Mouse (Mus musculus) neural tube, embryonic 14.5 days (tissue): ENCODE results near the gene Art4. TPM values are rescaled to one million over a fixed set of nuclear protein-coding genes. Genes with fewer than 3 reads are reported as not detected.

Experiments used
- ATAC-seq: fragments of 200-750 bp; cut with Nextera tagmentation; 2 replicates; pipeline ENCODE4 v1.8.0; 2017; ENCODE audit warnings: low read depth, mild to moderate bottlenecking, moderate TSS enrichment, moderate library complexity
- H3K27ac ChIP-seq: fragments of 300-500 bp; sonication (generic); 2 replicates; pipeline ENCODE4 v1.5.1; 2014; ENCODE audit warnings: low read depth, mild to moderate bottlenecking, control low read depth, low read length, moderate library complexity, mixed read lengths
- H3K27me3 ChIP-seq: fragments of 300-500 bp; sonication (generic); 2 replicates; pipeline ENCODE4 v1.6.1; 2014; ENCODE audit warnings: low read length; ENCODE audit not compliant: control insufficient read depth, insufficient read depth
- H3K36me3 ChIP-seq: fragments of 300-500 bp; sonication (generic); 2 replicates; pipeline ENCODE4 v1.6.1; 2014; ENCODE audit warnings: low read length, mixed read lengths; ENCODE audit not compliant: control insufficient read depth, insufficient read depth
- H3K4me1 ChIP-seq: fragments of 300-500 bp; sonication (generic); 2 replicates; pipeline ENCODE4 v1.6.1; 2014; ENCODE audit warnings: low read length; ENCODE audit not compliant: control insufficient read depth, insufficient read depth
- H3K4me2 ChIP-seq: fragments of 300-500 bp; sonication (generic); 2 replicates; pipeline ENCODE4 v1.6.1; 2014; ENCODE audit warnings: mild to moderate bottlenecking, low read depth, low read length, control low read depth
- H3K4me3 ChIP-seq: fragments of 300-500 bp; sonication (generic); 2 replicates; pipeline ENCODE4 v1.5.1; 2014; ENCODE audit warnings: low read depth, low read length, control low read depth, mixed read lengths
- H3K9ac ChIP-seq: fragments of 300-500 bp; sonication (generic); replicated peaks from 2 replicates; pipeline ENCODE4 v1.6.1; 2014; ENCODE audit warnings: low read depth, mild to moderate bottlenecking, control low read depth, low read length, mixed read lengths
- H3K9me3 ChIP-seq: fragments of 300-500 bp; sonication (generic); 2 replicates; pipeline ENCODE4 v1.6.1; 2016; ENCODE audit warnings: low read length; ENCODE audit not compliant: control insufficient read depth
- WGBS: fragments of 180-500 bp; shearing (Covaris S2); extraction: QIAGEN DNeasy Blood & Tissue Kit; methylation state at CpG from one replicate; pipeline ENCODE4 v1.1.7; 2014; 5-methylcytosine and 5-hydroxymethylcytosine counted together
- microRNA-seq: library from miRNA; unstranded; fragments of <30 nt; microRNA quantifications from one replicate; pipeline ENCODE4, GENCODE M21; 2016
- polyA plus RNA-seq: library from polyadenylated mRNA; unstranded; fragments of >200 nt; fragmentation: Nextera tagmentation; extraction: Ambion mirVana; gene quantifications from 2 replicates; pipeline ENCODE4 v1.2.1, GENCODE M21; 2014

The Art4 gene
- polyA plus RNA-seq, 1 experiment from 2014 or later, result not detected

DNA sequence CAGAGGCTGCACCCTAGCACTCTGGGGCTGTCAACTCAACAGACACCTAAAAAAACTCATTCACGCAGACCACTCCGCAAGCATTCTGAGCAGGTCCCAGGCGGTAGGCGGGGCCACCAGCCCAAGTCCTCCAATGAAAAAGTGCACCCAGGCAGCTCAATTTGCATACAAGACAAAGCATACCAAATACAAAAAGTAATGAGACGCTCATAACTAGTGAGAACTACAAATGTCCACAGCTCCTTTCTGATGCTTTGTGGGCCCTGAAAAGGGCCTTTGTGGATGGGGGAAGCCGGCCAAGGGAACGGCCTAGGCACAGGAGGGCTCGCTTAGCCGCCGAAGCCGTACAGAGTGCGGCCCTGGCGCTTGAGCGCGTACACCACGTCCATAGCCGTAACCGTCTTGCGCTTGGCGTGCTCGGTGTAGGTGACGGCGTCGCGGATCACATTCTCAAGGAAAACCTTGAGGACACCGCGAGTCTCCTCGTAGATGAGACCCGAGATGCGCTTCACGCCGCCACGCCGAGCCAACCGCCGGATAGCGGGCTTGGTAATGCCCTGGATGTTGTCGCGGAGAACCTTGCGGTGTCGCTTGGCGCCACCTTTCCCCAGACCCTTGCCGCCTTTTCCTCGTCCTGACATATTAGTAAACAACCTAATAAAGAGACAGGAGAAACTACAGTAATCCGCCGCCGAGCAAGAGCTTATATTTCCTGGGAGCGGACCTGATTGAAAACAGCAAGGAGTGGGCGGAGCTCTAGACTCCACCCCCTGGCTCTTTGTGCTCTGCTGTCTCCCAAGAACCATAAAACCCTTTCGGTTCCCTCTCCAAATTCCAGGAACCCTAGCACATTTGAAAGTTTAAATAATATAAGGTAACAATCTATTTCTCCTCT, 53.5 kb downstream of the Art4 start, which contains the start of gene Hist4h4:
TSS of gene Hist4h4 (minus strand) at position 677 of the 895 bp plus-strand sequence.
- no peaks in the 10 kb centered on the region for H3K36me3 ChIP-seq
- no peaks in the 10 kb centered on the region for H3K27me3 ChIP-seq
- H3K4me2 ChIP-seq, result peak within 1 kb of the TSS; percentile 78
- no peaks in the 10 kb centered on the region for H3K9me3 ChIP-seq
- under 1% methylated on average over 50 of the region's 50 CpGs for WGBS
- peak within 1 kb of the TSS; percentile 96 for H3K9ac ChIP-seq
- peak within 1 kb of the TSS; percentile 83 for H3K4me3 ChIP-seq
- peak within 1 kb of the TSS; percentile 100 for H3K27ac ChIP-seq
- peaks cover 13% of the 10 kb centered on the region; the same call in 1 of the 2 replicates for H3K4me1 ChIP-seq
- ATAC-seq, result peak; percentile 75

DNA sequence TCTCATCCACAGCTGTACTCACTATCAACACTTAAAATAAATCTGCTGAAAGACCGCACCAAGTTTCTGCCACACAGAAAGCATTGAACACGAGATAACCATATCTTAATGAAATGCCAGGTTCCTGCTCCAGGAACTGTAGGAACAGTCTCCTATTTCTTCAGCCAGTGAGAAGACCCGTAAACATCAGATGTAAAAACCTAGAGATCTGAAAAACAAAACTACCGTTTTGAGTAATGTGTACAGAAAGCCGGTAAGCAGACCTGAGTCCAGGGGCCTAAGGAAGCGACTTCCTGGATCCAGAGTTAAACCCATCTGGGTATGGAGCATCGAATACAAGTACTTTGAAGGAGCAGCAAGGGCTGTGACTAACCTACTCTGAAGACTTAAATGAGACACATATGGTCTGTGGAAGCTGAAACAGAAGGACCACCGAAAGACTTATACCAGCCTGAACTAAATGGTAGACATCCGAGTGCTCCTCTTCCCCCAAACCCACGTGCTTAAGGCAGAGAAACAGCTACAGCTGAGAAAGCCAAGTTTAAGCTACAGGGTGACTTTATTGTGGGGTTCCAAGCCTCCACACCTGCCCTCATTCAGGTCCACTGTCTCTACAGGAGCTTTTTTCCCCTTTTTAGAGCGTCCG, 54.3 kb downstream of the Art4 start:
- Histone ChIP-seq H3K4me1 (peaks cover 10% of the 10 kb centered on the region; the same call in 1 of the 2 replicates), H3K9me3 (no peaks in the 10 kb centered on the region), H3K4me3 (peak overlapping the region; percentile 83), H3K27me3 (no peaks in the 10 kb centered on the region), H3K36me3 (no peaks in the 10 kb centered on the region), H3K27ac (peak overlapping the region; percentile 100), H3K4me2 (peak overlapping the region; percentile 78), H3K9ac (peak overlapping the region; percentile 96)
- ATAC-seq, result no peak
- 31% methylated on average over 12 of the region's 12 CpGs for WGBS

DNA sequence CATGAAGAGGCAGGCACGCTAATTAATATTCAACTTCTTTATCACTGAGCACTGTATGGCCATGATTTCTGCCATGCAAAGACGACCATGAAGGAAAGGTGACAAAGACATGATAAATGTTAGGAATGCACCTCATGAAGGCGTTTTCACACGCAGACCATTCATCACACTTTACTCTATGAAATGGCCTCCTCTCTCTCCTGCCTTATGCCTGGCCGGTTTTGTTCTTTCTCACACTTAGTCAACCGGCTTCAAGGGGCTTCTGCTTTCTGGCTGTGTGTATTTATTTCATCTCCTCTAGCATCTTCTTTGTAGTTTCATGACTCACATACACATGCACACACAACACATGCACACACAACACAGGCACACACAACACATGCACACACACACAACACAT, 56.3 kb downstream of the Art4 start:
- Histone ChIP-seq H3K27me3 (no peaks in the 10 kb centered on the region), H3K4me3 (no peak overlapping the region), H3K36me3 (no peaks in the 10 kb centered on the region), H3K27ac (no peak overlapping the region), H3K4me2 (no peak overlapping the region), H3K9me3 (no peaks in the 10 kb centered on the region), H3K9ac (no peak overlapping the region), H3K4me1 (peaks cover 6% of the 10 kb centered on the region; the same call in 1 of the 2 replicates)
- no peak for ATAC-seq
- whole genome bisulfite sequencing, result 87% methylated on average over 6 of the region's 6 CpGs

DNA sequence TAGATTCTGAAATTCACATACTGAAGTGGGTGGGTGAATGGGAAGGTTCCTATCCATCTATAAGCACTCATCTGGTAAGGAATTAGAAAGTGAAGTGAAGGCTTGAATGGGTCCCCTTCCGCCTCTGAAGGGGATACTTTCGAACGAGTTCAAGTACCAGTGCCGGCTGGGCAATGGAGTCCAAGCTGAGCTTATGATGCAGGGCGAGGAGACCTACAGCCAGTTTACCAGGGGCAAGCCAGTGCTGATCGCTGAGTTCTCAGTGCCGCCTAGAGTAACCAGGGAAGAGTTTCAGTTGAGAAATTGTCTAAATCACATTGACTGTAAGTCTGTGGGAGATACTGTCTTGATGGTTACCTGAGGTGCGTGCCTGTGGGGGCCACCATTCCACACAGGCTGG, 56.8 kb downstream of the Art4 start:
- 96% methylated on average over 8 of the region's 8 CpGs for WGBS
- no peak overlapping the region for H3K4me3 ChIP-seq
- H3K4me1 ChIP-seq, result peaks cover 6% of the 10 kb centered on the region; the same call in 1 of the 2 replicates
- no peaks in the 10 kb centered on the region for H3K27me3 ChIP-seq
- H3K9ac ChIP-seq, result no peak overlapping the region
- no peaks in the 10 kb centered on the region for H3K9me3 ChIP-seq
- H3K27ac ChIP-seq, result no peak overlapping the region
- ATAC-seq, result no peak
- no peaks in the 10 kb centered on the region for H3K36me3 ChIP-seq
- H3K4me2 ChIP-seq, result no peak overlapping the region

Small RNA genes within 50 kb of the gene (microRNA-seq; reads per million reads assigned to microRNA genes)
- not detected for gene Gm44364

Other genes starting within 250 kb of the Art4 start
- 0.30 and 0.52 TPM in 2 replicates for gene Plbd1, start 195.8 kb downstream of the Art4 start, polyA plus RNA-seq
- 0.31 TPM in 1 of 2 replicates, not detected in the other for gene Gucy2c, start 76.0 kb downstream of the Art4 start, polyA plus RNA-seq
- gene Hist4h4, start 53.3 kb downstream of the Art4 start, polyA plus RNA-seq, result 0.50 and 0.56 TPM in 2 replicates
- 92.1 and 103 TPM in 2 replicates for gene H2afj, start 49.5 kb downstream of the Art4 start, polyA plus RNA-seq
- 1.1 and 1.8 TPM in 2 replicates for gene BC049715, start 30.1 kb downstream of the Art4 start, polyA plus RNA-seq
- gene Wbp11, start 29.5 kb downstream of the Art4 start, polyA plus RNA-seq, result 72.3 and 80.2 TPM in 2 replicates
- gene Smco3, start 22.3 kb downstream of the Art4 start, polyA plus RNA-seq, result 1.6 and 2.5 TPM in 2 replicates
- gene Mgp, start 18.1 kb upstream of the Art4 start, polyA plus RNA-seq, result 3.1 and 11.7 TPM in 2 replicates
- gene Erp27, start 64.4 kb upstream of the Art4 start, polyA plus RNA-seq, result not detected in 2 replicates
- not detected in 2 replicates for gene Pde6h, start 66.1 kb upstream of the Art4 start, polyA plus RNA-seq
- gene Arhgdib, start 84.2 kb upstream of the Art4 start, polyA plus RNA-seq, result 6.9 and 15.6 TPM in 2 replicates